Mouse (Mus musculus) bone marrow, adult 2 months (tissue): ENCODE results near the gene Cfap77. TPM values are rescaled to one million over a fixed set of nuclear protein-coding genes. Genes with fewer than 3 reads are reported as not detected.

Experiments
- H3K27ac ChIP-seq: fragments of 200-500 bp; 2 replicates; pipeline ENCODE4 v1.5.1; 2012; ENCODE audit warnings: low read depth, mild to moderate bottlenecking, control low read depth, inconsistent platforms, low read length; ENCODE audit not compliant: control insufficient read depth, poor library complexity, insufficient read depth
- H3K4me1 ChIP-seq: fragments of 200-500 bp; 2 replicates; pipeline ENCODE4 v1.6.1; 2011; ENCODE audit warnings: low read length; ENCODE audit not compliant: control insufficient read depth, insufficient read depth
- H3K4me3 ChIP-seq: fragments of 200-500 bp; replicated peaks from 2 replicates; pipeline ENCODE3; 2011; ENCODE audit warnings: mild to moderate bottlenecking, low read depth, low read length, control low read depth; ENCODE audit not compliant: control insufficient read depth
- CTCF ChIP-seq: fragments of 200-500 bp; IDR thresholded peaks from 2 replicates; pipeline ENCODE4 v1.5.1; 2011; ENCODE audit warnings: low read length, control low read depth; ENCODE audit not compliant: control insufficient read depth, insufficient read depth
- POLR2A ChIP-seq: fragments of 200-500 bp; IDR thresholded peaks from 2 replicates; pipeline ENCODE4 v1.6.1; 2011; ENCODE audit warnings: low read depth, mild to moderate bottlenecking, control low read depth, low read length, borderline replicate concordance; ENCODE audit not compliant: control insufficient read depth
- WGBS: fragments of 180-500 bp; shearing (Covaris S2); methylation state at CpG from one replicate; pipeline ENCODE4 v1.1.7; 2018; 5-methylcytosine and 5-hydroxymethylcytosine counted together
- polyA plus RNA-seq: library from polyadenylated mRNA; stranded (reverse); fragments of >200 nt; gene quantifications from 2 replicates; pipeline ENCODE4 v1.2.4, GENCODE M21; 2011; ENCODE audit warnings: low replicate concordance; ENCODE audit not compliant: missing spikeins, insufficient read depth, insufficient read length

Gene Cfap77
- polyA plus RNA-seq, 1 experiment: not detected

GRCm38 (mm10) chr2:29039741-29040140 is 15.1 kb downstream of the Cfap77 start:
- Histone ChIP-seq H3K4me3 (no peak overlapping the region), H3K4me1 (no peaks in the 10 kb centered on the region), H3K27ac (no peak overlapping the region)
- 35% methylated on average over 5 of the region's 5 CpGs for WGBS
- TF ChIP-seq POLR2A (no peak), CTCF (no peak)

GRCm38 (mm10) chr2:29035698-29036097 is 19.2 kb downstream of the Cfap77 start:
- Histone ChIP-seq H3K4me3 (no peak overlapping the region), H3K4me1 (no peaks in the 10 kb centered on the region), H3K27ac (no peak overlapping the region)
- TF ChIP-seq CTCF: no peak
- TF ChIP-seq POLR2A: no peak
- 77% methylated on average over 8 of the region's 8 CpGs for WGBS

- WGBS: 81% methylated on average over 20 of the region's 20 CpGs
Observed at GRCm38 (mm10) chr2:29034542-29035475, 20.1 kb downstream of the Cfap77 start.

GRCm38 (mm10) chr2:29031951-29032350 is 22.9 kb downstream of the Cfap77 start:
- H3K27ac ChIP-seq: no peak overlapping the region
- WGBS: 82% methylated on average over 4 of the region's 4 CpGs
- no peak overlapping the region for H3K4me3 ChIP-seq
- H3K4me1 ChIP-seq: no peaks in the 10 kb centered on the region
- TF ChIP-seq POLR2A: no peak
- TF ChIP-seq CTCF: no peak

More at GRCm38 (mm10) chr2:29034542-29035475, 20.1 kb downstream of the Cfap77 start:
- Histone ChIP-seq H3K4me3 (no peak overlapping the region), H3K27ac (no peak overlapping the region), H3K4me1 (no peaks in the 10 kb centered on the region)
- TF ChIP-seq POLR2A: no peak
- no peak for TF ChIP-seq CTCF

GRCm38 (mm10) chr2:29030048-29030734 is 24.7 kb downstream of the Cfap77 start:
- TF ChIP-seq POLR2A (no peak), CTCF (no peak)
- no peak overlapping the region for H3K27ac ChIP-seq
- no peak overlapping the region for H3K4me3 ChIP-seq
- WGBS: 45% methylated on average over 20 of the region's 20 CpGs
- no peaks in the 10 kb centered on the region for H3K4me1 ChIP-seq

- H3K4me3 ChIP-seq: no peak overlapping the region
- H3K27ac ChIP-seq: no peak overlapping the region
- TF ChIP-seq CTCF (no peak), POLR2A (no peak)
- WGBS: 86% methylated on average over 5 of the region's 5 CpGs
- H3K4me1 ChIP-seq: no peaks in the 10 kb centered on the region
Observed at GRCm38 (mm10) chr2:29025284-29025683, 29.6 kb downstream of the Cfap77 start.

- Histone ChIP-seq H3K4me3 (no peak overlapping the region), H3K4me1 (no peaks in the 10 kb centered on the region), H3K27ac (no peak overlapping the region)
- WGBS: 84% methylated on average over 7 of the region's 7 CpGs
- TF ChIP-seq CTCF (no peak), POLR2A (no peak)
Observed at GRCm38 (mm10) chr2:29023001-29023400, 31.9 kb downstream of the Cfap77 start.

- Histone ChIP-seq H3K27ac (no peak overlapping the region), H3K4me1 (no peaks in the 10 kb centered on the region), H3K4me3 (no peak overlapping the region)
- WGBS: 74% methylated on average over 17 of the region's 17 CpGs
- TF ChIP-seq POLR2A (no peak), CTCF (no peak)
Observed at GRCm38 (mm10) chr2:29021025-29021424, 33.8 kb downstream of the Cfap77 start.

GRCm38 (mm10) chr2:29018680-29019079 is 36.2 kb downstream of the Cfap77 start:
- Histone ChIP-seq H3K4me1 (no peaks in the 10 kb centered on the region), H3K27ac (no peak overlapping the region), H3K4me3 (no peak overlapping the region)
- WGBS: 51% methylated on average over 5 of the region's 5 CpGs
- TF ChIP-seq POLR2A (no peak), CTCF (no peak)
